Comparison of ENCODE assay signal across 9 mouse cellular contexts in genomic region chr8:122793375-122794174, GRCm38 (mm10). TPM values are rescaled to one million over a fixed set of nuclear protein-coding genes. Genes with fewer than 3 reads are reported as not detected.
DNase-seq lines count a peak whose midpoint lies in the region; ATAC-seq and TF ChIP-seq lines count a peak whose summit lies in the region.
"Had no signal": no experiment of that assay in that cellular context is flagged by ENCODE, and none has a peak within 500 bp of the region (broad histone marks: within the 10 kb centered on the region; RNA-seq: fewer than 3 reads in every experiment).

No protein-coding gene starts in this region.

- H3K4me3 ChIP-seq in kidney, embryonic 14.5 days (ENCODE audit: low read length): no peak overlapping the region
- H3K4me3 ChIP-seq in lung, postnatal 0 days (ENCODE audit: low read depth, low read length): no peak overlapping the region
- H3K4me3 ChIP-seq: limb, embryonic 13.5 days had no signal

- no peak overlapping the region for H3K9ac ChIP-seq in kidney, embryonic 14.5 days (ENCODE audit: low read depth, low read length)
- no peak overlapping the region for H3K9ac ChIP-seq in lung, postnatal 0 days (replicated peaks; ENCODE audit: low read depth)
- H3K9ac ChIP-seq: limb, embryonic 13.5 days had no signal

- no peak for TF ChIP-seq EP300 in lung, postnatal 0 days (IDR thresholded peaks at IDR 0.05)

- no peak for DNase-seq in kidney, adult 11 months
- peak; percentile 72 for DNase-seq in cerebellum, adult 9-10 months
- peak; percentile 38 for DNase-seq in heart, postnatal 25 days (ENCODE audit: low spot score)
- peak; percentile 81 for DNase-seq in lung, postnatal 0 days (ENCODE audit: low spot score)
- no peak for DNase-seq in liver
- no peak for DNase-seq in thymus, postnatal 0 days (ENCODE audit: low spot score)
- no peak for DNase-seq in thymus, adult 18-20 months

- no peaks in the 10 kb centered on the region for H3K4me1 ChIP-seq in kidney, embryonic 14.5 days (ENCODE audit: control insufficient read depth, insufficient read depth, low read length)
- H3K4me1 ChIP-seq in lung, postnatal 0 days (ENCODE audit: insufficient read depth, low read depth, low read length): no peaks in the 10 kb centered on the region
- H3K4me1 ChIP-seq: limb, embryonic 13.5 days had no signal

- peak; percentile 57; the same call in 1 of the 2 replicates for ATAC-seq in kidney, embryonic 14.5 days (ENCODE audit: low FRiP score, low TSS enrichment)
- ATAC-seq in lung, postnatal 0 days: peak; percentile 94

- H3K36me3 ChIP-seq in kidney, embryonic 14.5 days (ENCODE audit: control insufficient read depth, insufficient read depth, low read length): peaks cover 11% of the 10 kb centered on the region
- H3K36me3 ChIP-seq in lung, postnatal 0 days (ENCODE audit: insufficient read depth, low read length): no peaks in the 10 kb centered on the region

- intact Hi-C loops in heart, postnatal 25 days (cut with DNase I): no loop called here

- peak; percentile 44 for TF ChIP-seq CTCF in lung, postnatal 0 days (IDR thresholded peaks at IDR 0.05)

- 73% methylated on average over 18 of the region's 18 CpGs for WGBS in kidney, embryonic 14.5 days
- WGBS in lung, postnatal 0 days: 59% methylated on average over 18 of the region's 18 CpGs

- no peaks in the 10 kb centered on the region for H3K27me3 ChIP-seq in kidney, embryonic 14.5 days (ENCODE audit: control insufficient read depth, insufficient read depth, low read length)
- H3K27me3 ChIP-seq in lung, postnatal 0 days (replicated peaks; ENCODE audit: insufficient read depth, low read length): no peaks in the 10 kb centered on the region
- H3K27me3 ChIP-seq: limb, embryonic 13.5 days had no signal

- no peak overlapping the region for H3K27ac ChIP-seq in kidney, embryonic 14.5 days (ENCODE audit: low read depth, low read length)
- no peak overlapping the region for H3K27ac ChIP-seq in lung, postnatal 0 days (ENCODE audit: low read length)
- H3K27ac ChIP-seq: limb, embryonic 13.5 days had no signal

- no peaks in the 10 kb centered on the region for H3K9me3 ChIP-seq in kidney, embryonic 14.5 days (ENCODE audit: control insufficient read depth, low read length)
- H3K9me3 ChIP-seq in lung, postnatal 0 days (ENCODE audit: low read length): no peaks in the 10 kb centered on the region
- H3K9me3 ChIP-seq: limb, embryonic 13.5 days had no signal

- no peak overlapping the region for H3K4me2 ChIP-seq in kidney, embryonic 14.5 days (replicated peaks; ENCODE audit: low read depth, low read length)
- H3K4me2 ChIP-seq in lung, postnatal 0 days (replicated peaks; ENCODE audit: low read depth, low read length): no peak overlapping the region
- H3K4me2 ChIP-seq: limb, embryonic 13.5 days had no signal

RNA-seq across cellular contexts. Expression of gene Acsf3, which starts 18.3 kb away (rescaled TPM):
- 16.1 and 20.2 TPM in 2 replicates for polyA plus RNA-seq in kidney, embryonic 14.5 days (2014; fragmentation: Nextera tagmentation; extraction: Ambion mirVana)
- total RNA-seq in heart, postnatal 25 days (2021): 10 to 100 TPM; 29.4 to 31.7 TPM
- 10.9 TPM in 2 replicates for polyA plus RNA-seq in lung, postnatal 0 days (2015; fragmentation: Nextera tagmentation; extraction: Ambion mirVana)
- polyA plus RNA-seq in thymus, postnatal 0 days (2015; fragmentation: Nextera tagmentation; extraction: Ambion mirVana): 13.8 and 14.0 TPM in 2 replicates

RNA-seq across cellular contexts. Expression of gene Cdh15, which starts 54.2 kb away (rescaled TPM):
- polyA plus RNA-seq in kidney, embryonic 14.5 days (2014; fragmentation: Nextera tagmentation; extraction: Ambion mirVana): 1.1 and 1.2 TPM in 2 replicates
- total RNA-seq in heart, postnatal 25 days (2021): not detected
- polyA plus RNA-seq in lung, postnatal 0 days (2015; fragmentation: Nextera tagmentation; extraction: Ambion mirVana): 0.10 TPM in 1 of 2 replicates, not detected in the other
- polyA plus RNA-seq in thymus, postnatal 0 days (2015; fragmentation: Nextera tagmentation; extraction: Ambion mirVana): 0.21 and 0.36 TPM in 2 replicates

Comparison
In these comparisons a context has a peak if more than half of its experiments do, and no peak if none do; other contexts are left out.
1. DNase-seq: peak in cerebellum, adult 9-10 months (single experiment), heart, postnatal 25 days (single experiment) and lung, postnatal 0 days (single experiment); none in kidney, adult 11 months (single experiment), liver (single experiment), thymus, postnatal 0 days (single experiment) and thymus, adult 18-20 months (0 of 2).